Comparison of ENCODE assay signal across 16 mouse cellular contexts in genomic region chr10:69542439-69542838, GRCm38 (mm10).
"Had no signal": no experiment of that assay in that cellular context is flagged by ENCODE, and none has a peak within 500 bp of the region (broad histone marks: within the 10 kb centered on the region; RNA-seq: fewer than 3 reads in every experiment).

No protein-coding gene starts in this region.

- H3K27me3 ChIP-seq: neural tube, embryonic 13.5 days; neural tube, embryonic 15.5 days; stomach, embryonic 15.5 days had no signal

- H3K36me3 ChIP-seq: neural tube, embryonic 15.5 days; stomach, embryonic 15.5 days had no signal

- H3K9me3 ChIP-seq: neural tube, embryonic 13.5 days; neural tube, embryonic 15.5 days; stomach, embryonic 15.5 days had no signal

- DNase-seq: retina, postnatal 1 day; right cerebral cortex, adult 18-20 months; right cerebral cortex, postnatal 14 days; right cerebral cortex, postnatal 25 days; right cerebral cortex, postnatal 4 days; spleen, adult 18-20 months; thymus, adult 18-20 months; thymus, adult 2 months; thymus, postnatal 14 days; thymus, postnatal 25 days; thymus, postnatal 36 days; thymus, postnatal 4 days had no signal

- H3K9ac ChIP-seq: neural tube, embryonic 13.5 days; neural tube, embryonic 15.5 days; stomach, embryonic 15.5 days had no signal

- H3K4me2 ChIP-seq: neural tube, embryonic 13.5 days; neural tube, embryonic 15.5 days; stomach, embryonic 15.5 days had no signal

- H3K4me1 ChIP-seq: stomach, embryonic 15.5 days had no signal

- H3K4me3 ChIP-seq: neural tube, embryonic 13.5 days; neural tube, embryonic 15.5 days; stomach, embryonic 15.5 days had no signal

- H3K27ac ChIP-seq: neural tube, embryonic 13.5 days; neural tube, embryonic 15.5 days; stomach, embryonic 15.5 days; stomach, postnatal 0 days had no signal
